Mouse (Mus musculus): ENCODE data around the gene Lsm4. TPM values are rescaled to one million over a fixed set of nuclear protein-coding genes. Genes with fewer than 3 reads are reported as not detected.

The Lsm4 gene
- total and polyA plus RNA-seq, 2 experiments from 2014 or later = 157 to 312 TPM

DNA sequence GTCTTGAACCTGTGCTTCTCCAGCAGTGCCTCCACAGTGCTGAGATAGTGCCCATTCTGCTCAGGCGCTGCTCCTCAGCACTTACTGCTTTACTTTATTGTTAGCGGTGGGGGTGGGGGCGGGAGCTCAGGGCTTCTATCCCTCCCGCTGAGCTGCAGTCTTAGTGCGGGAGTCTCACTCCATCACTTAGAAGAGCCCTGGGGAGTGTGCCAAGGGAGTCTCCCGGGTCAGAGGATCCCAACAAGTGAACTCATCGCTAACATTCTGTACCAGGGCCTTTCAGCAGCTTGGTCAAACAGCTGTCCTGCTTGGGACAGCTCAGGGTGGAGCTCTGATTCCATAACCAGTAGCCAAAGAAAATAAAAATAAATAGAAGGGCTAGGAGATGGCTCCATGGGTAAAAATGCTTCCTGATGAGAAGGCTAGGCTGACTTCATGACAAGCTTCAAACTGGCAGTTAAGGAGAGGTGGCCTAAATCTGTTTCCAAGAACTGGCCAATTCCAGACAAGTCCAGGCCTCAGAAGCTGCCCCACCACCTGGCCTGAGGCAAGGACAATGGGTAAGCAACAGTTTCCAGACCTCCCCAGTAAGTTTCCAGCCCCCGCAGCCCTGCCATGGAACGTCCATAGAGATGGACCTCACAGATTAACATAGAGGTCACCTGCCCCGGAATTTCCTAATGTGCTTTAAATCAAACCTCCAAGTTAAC is 1.3 kb upstream of the Lsm4 start:
- DNase-seq (ENCODE audit: low spot score) = no peak
- H3K27ac ChIP-seq (ENCODE audit: low read depth, low read length) = peak overlapping the region; percentile 96; the same call in 1 of the 2 replicates
- TF ChIP-seq CTCF (IDR thresholded peaks at IDR 0.05) = no peak
- peaks cover 8% of the 10 kb centered on the region; the same call in 1 of the 2 replicates for H3K4me1 ChIP-seq (ENCODE audit: insufficient read depth, low read length)
- no peak overlapping the region for H3K4me3 ChIP-seq (ENCODE audit: low read depth, low read length)
- no peak overlapping the region for H3K4me2 ChIP-seq (ENCODE audit: low read depth, low read length, poor library complexity, severe bottlenecking)
- H3K9ac ChIP-seq (replicated peaks; ENCODE audit: low read length, poor library complexity, severe bottlenecking) = no peak overlapping the region
- no peaks in the 10 kb centered on the region for H3K9me3 ChIP-seq (ENCODE audit: low read length)
- no peak for ATAC-seq (ENCODE audit: low FRiP score)
- WGBS = 55% methylated on average over 10 of the region's 10 CpGs
- H3K27me3 ChIP-seq (ENCODE audit: insufficient read depth, low read length) = no peaks in the 10 kb centered on the region
- H3K36me3 ChIP-seq (ENCODE audit: insufficient read depth, low read length) = no peaks in the 10 kb centered on the region

DNA sequence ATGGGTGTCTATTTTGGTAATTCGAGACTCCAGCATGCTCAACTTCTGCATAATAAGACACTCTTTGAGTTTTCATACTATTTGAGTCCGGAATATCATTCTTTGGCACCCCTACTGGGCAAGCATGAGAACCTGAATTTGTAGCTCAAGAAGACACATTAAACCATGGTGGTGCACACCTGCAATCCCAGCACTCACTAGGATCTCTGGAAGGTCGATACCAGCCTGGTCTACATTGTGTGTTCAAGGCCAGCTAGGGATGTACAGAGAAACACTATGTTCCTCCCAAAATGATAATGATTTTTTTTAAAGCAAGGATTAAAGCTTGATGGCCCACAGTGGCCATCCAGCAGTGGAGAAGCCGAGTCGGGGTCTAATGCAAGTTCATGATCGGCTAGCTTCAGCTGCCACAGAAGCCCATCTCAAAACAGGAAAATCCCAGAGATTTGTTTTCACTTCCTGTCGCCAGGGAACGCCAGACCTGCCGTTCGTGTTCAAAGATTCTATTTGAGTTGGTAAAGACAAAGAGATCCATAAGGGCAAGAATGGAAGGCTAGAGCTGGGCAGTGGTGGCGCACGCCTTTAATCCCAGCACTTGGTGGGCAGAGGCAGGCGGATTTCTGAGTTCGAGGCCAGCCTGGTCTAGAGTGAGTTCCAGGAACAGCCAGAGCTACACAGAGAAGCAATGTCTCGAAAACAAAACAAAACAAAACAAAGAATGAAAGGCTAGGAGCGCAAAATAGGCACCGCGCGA is 546 bp upstream of the Lsm4 start:
- no peak for DNase-seq (ENCODE audit: low spot score)
- H3K27ac ChIP-seq (ENCODE audit: low read depth, low read length) = peak overlapping the region; percentile 96
- H3K4me1 ChIP-seq (ENCODE audit: insufficient read depth, low read length) = peaks cover 8% of the 10 kb centered on the region; the same call in 1 of the 2 replicates
- H3K27me3 ChIP-seq (ENCODE audit: insufficient read depth, low read length) = no peaks in the 10 kb centered on the region
- peak overlapping the region; percentile 52 for H3K4me3 ChIP-seq (ENCODE audit: low read depth, low read length)
- peaks cover under 1% of the 10 kb centered on the region; the same call in 1 of the 2 replicates for H3K36me3 ChIP-seq (ENCODE audit: insufficient read depth, low read length)
- WGBS = 39% methylated on average over 19 of the region's 19 CpGs
- no peaks in the 10 kb centered on the region for H3K9me3 ChIP-seq (ENCODE audit: low read length)
- ATAC-seq (ENCODE audit: low FRiP score) = no peak; the same call in 1 of the 2 replicates
- H3K9ac ChIP-seq (replicated peaks; ENCODE audit: low read length, poor library complexity, severe bottlenecking) = peak overlapping the region; percentile 51; the same call in 1 of the 2 replicates
- peak; percentile 51 for TF ChIP-seq CTCF (IDR thresholded peaks at IDR 0.05)
- peak overlapping the region; percentile 47 for H3K4me2 ChIP-seq (ENCODE audit: low read depth, low read length, poor library complexity, severe bottlenecking)

DNA sequence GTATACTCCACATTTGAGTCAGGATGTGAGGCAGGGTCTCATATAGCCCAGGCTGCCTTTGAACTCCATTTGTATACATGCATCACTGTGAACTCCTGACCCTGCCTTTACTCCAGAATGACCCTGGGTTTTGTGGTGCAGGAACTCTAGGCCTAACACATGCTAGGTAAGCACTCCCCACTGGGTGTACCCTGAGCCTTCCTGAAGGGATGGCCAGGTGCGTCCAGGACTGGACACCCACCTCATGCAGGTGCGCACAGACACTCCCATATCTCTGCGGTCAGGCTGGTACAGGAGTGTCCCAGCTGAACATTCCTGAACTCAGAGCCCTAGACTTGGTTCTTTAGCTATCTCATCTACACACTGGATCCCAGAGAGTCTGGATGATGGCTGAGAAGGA is 1.1 kb downstream of the Lsm4 start:
- ATAC-seq (ENCODE audit: low FRiP score) = no peak
- no peaks in the 10 kb centered on the region for H3K27me3 ChIP-seq (ENCODE audit: insufficient read depth, low read length)
- WGBS = 86% methylated on average over 3 of the region's 3 CpGs

DNA sequence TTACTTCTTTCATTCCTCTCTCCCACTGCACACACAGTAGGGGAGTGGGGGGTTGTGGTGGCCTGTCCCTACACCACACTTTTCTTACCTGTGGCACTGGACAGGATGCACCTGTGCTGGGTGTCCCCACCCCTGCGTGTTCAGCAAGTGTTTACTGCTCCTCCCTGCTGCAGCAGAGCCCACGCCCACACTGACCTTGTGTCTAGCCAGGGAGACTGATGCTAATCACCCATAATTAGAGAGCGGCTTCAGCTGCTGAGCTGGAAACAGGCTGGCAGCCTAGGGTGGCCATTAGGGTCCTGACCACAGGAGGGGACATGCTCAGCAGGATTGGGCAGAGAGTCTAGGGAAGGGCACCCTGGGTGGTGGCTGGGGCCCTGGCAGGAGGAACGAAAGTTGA is 1.7 kb downstream of the Lsm4 start:
- H3K36me3 ChIP-seq (ENCODE audit: insufficient read depth, low read length) = peaks cover 17% of the 10 kb centered on the region; the same call in 1 of the 2 replicates
- ATAC-seq (ENCODE audit: low FRiP score) = no peak
- no peak for DNase-seq (ENCODE audit: low spot score)
- H3K4me2 ChIP-seq (ENCODE audit: low read depth, low read length, poor library complexity, severe bottlenecking) = no peak overlapping the region
- 0 out of 2 replicates have a peak overlapping the region, but pooled peaks have one; percentile 62 for H3K9ac ChIP-seq (replicated peaks; ENCODE audit: low read length, poor library complexity, severe bottlenecking)
- 93% methylated on average over 4 of the region's 4 CpGs for WGBS
- peaks cover 8% of the 10 kb centered on the region; the same call in 1 of the 2 replicates for H3K4me1 ChIP-seq (ENCODE audit: insufficient read depth, low read length)
- no peak overlapping the region; the same call in 1 of the 2 replicates for H3K27ac ChIP-seq (ENCODE audit: low read depth, low read length)
- H3K27me3 ChIP-seq (ENCODE audit: insufficient read depth, low read length) = no peaks in the 10 kb centered on the region
- no peaks in the 10 kb centered on the region for H3K9me3 ChIP-seq (ENCODE audit: low read length)
- no peak for TF ChIP-seq CTCF (IDR thresholded peaks at IDR 0.05)
- H3K4me3 ChIP-seq (ENCODE audit: low read depth, low read length) = no peak overlapping the region

More for the DNA sequence above, 1.1 kb downstream of the Lsm4 start:
- no peak for DNase-seq (ENCODE audit: low spot score)
- Histone ChIP-seq H3K4me1 (ENCODE audit: insufficient read depth, low read length) (peaks cover 8% of the 10 kb centered on the region; the same call in 1 of the 2 replicates), H3K4me3 (ENCODE audit: low read depth, low read length) (peak overlapping the region; percentile 52), H3K9ac (replicated peaks; ENCODE audit: low read length, poor library complexity, severe bottlenecking) (peak overlapping the region; percentile 62), H3K27ac (ENCODE audit: low read depth, low read length) (peak overlapping the region; percentile 96), H3K9me3 (ENCODE audit: low read length) (no peaks in the 10 kb centered on the region), H3K4me2 (ENCODE audit: low read depth, low read length, poor library complexity, severe bottlenecking) (peak overlapping the region; percentile 63), H3K36me3 (ENCODE audit: insufficient read depth, low read length) (peaks cover 16% of the 10 kb centered on the region; the same call in 1 of the 2 replicates)
- TF ChIP-seq CTCF (IDR thresholded peaks at IDR 0.05) = no peak

DNA sequence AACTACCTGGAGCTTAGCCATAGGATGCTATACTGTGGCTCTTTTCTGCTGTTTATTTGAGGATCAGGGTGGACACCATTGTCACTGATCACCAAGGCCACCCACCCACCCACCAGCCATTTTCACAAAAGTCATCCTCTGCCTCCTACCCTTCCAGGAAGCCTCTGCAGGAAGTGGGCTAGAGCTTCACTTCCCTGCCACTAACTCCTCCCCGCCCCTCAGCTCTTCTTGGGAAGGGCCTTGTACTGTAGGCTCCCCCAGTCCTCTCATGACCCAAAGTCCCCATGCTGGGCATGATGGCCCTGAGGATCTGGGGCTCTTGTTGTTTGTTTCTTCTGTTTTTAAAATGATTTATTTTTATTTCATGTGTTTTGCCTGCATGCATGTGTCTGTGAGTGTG is 2.3 kb downstream of the Lsm4 start:
- peaks cover 8% of the 10 kb centered on the region; the same call in 1 of the 2 replicates for H3K4me1 ChIP-seq (ENCODE audit: insufficient read depth, low read length)
- WGBS = 89% methylated on average over 1 of the region's 1 CpGs
- no peak overlapping the region for H3K4me2 ChIP-seq (ENCODE audit: low read depth, low read length, poor library complexity, severe bottlenecking)
- H3K27me3 ChIP-seq (ENCODE audit: insufficient read depth, low read length) = no peaks in the 10 kb centered on the region
- H3K36me3 ChIP-seq (ENCODE audit: insufficient read depth, low read length) = peaks cover 17% of the 10 kb centered on the region; the same call in 1 of the 2 replicates
- no peak overlapping the region for H3K27ac ChIP-seq (ENCODE audit: low read depth, low read length)
- DNase-seq (ENCODE audit: low spot score) (no peak), ATAC-seq (ENCODE audit: low FRiP score) (no peak)
- no peak overlapping the region for H3K4me3 ChIP-seq (ENCODE audit: low read depth, low read length)
- no peaks in the 10 kb centered on the region for H3K9me3 ChIP-seq (ENCODE audit: low read length)
- H3K9ac ChIP-seq (replicated peaks; ENCODE audit: low read length, poor library complexity, severe bottlenecking) = no peak overlapping the region
- no peak for TF ChIP-seq CTCF (IDR thresholded peaks at IDR 0.05)

Measured in midbrain, postnatal 0 days (tissue).